Mouse (Mus musculus): ENCODE measurements around the gene Gm20388.
A peak's percentile ranks its signal among the peaks of the same experiment; 100 is the strongest.

The Gm20388 gene

GRCm38 (mm10) chr8:120084783-120085182 is 174.1 kb downstream of the Gm20388 start:
- no peak for DNase-seq (ENCODE audit: low read depth, low spot score)

- DNase-seq (ENCODE audit: low read depth, low spot score) = no peak
Measured at GRCm38 (mm10) chr8:120089511-120089910, 178.9 kb downstream of the Gm20388 start.

GRCm38 (mm10) chr8:120091032-120091431 is 180.4 kb downstream of the Gm20388 start:
- DNase-seq (ENCODE audit: low read depth, low spot score) = no peak

- DNase-seq (ENCODE audit: low read depth, low spot score) = no peak
Measured at GRCm38 (mm10) chr8:120093103-120093502, 182.5 kb downstream of the Gm20388 start.

GRCm38 (mm10) chr8:120094801-120095200 is 184.2 kb downstream of the Gm20388 start:
- no peak for DNase-seq (ENCODE audit: low read depth, low spot score)

GRCm38 (mm10) chr8:120096486-120096885 is 185.8 kb downstream of the Gm20388 start:
- no peak for DNase-seq (ENCODE audit: low read depth, low spot score)

GRCm38 (mm10) chr8:120100388-120101067 is 189.9 kb downstream of the Gm20388 start:
- no peak for DNase-seq (ENCODE audit: low read depth, low spot score)

GRCm38 (mm10) chr8:120101068-120101972 is 190.7 kb downstream of the Gm20388 start, which contains the start of gene Zdhhc7:
Zdhhc7 (minus strand) TSS chr8:120101482.
- peak; percentile 54 for DNase-seq (ENCODE audit: low read depth, low spot score)

GRCm38 (mm10) chr8:120103916-120104315 is 193.3 kb downstream of the Gm20388 start:
- DNase-seq (ENCODE audit: low read depth, low spot score) = no peak

- peak; percentile 74 for DNase-seq (ENCODE audit: low read depth, low spot score)
Measured at GRCm38 (mm10) chr8:120104721-120105272, 194.2 kb downstream of the Gm20388 start.

- DNase-seq (ENCODE audit: low read depth, low spot score) = no peak
Measured at GRCm38 (mm10) chr8:120109149-120109548, 198.5 kb downstream of the Gm20388 start.

GRCm38 (mm10) chr8:120110966-120111365 is 200.3 kb downstream of the Gm20388 start:
- DNase-seq (ENCODE audit: low read depth, low spot score) = no peak

- no peak for DNase-seq (ENCODE audit: low read depth, low spot score)
Measured at GRCm38 (mm10) chr8:120111382-120111781, 200.7 kb downstream of the Gm20388 start.

GRCm38 (mm10) chr8:120112535-120112934 is 201.9 kb downstream of the Gm20388 start:
- no peak for DNase-seq (ENCODE audit: low read depth, low spot score)

- no peak for DNase-seq (ENCODE audit: low read depth, low spot score)
Measured at GRCm38 (mm10) chr8:120113306-120113705, 202.7 kb downstream of the Gm20388 start.

- DNase-seq (ENCODE audit: low read depth, low spot score) = peak; percentile 100
Measured at GRCm38 (mm10) chr8:120113758-120114255, 203.2 kb downstream of the Gm20388 start, which contains the start of gene 6430548M08Rik. 6430548M08Rik (plus strand) TSS chr8:120114152.

- DNase-seq (ENCODE audit: low read depth, low spot score) = peak; percentile 52
Measured at GRCm38 (mm10) chr8:120114315-120114841, 203.7 kb downstream of the Gm20388 start.

- DNase-seq (ENCODE audit: low read depth, low spot score) = no peak
Measured at GRCm38 (mm10) chr8:120116600-120116999, 206.0 kb downstream of the Gm20388 start.

GRCm38 (mm10) chr8:120118162-120118561 is 207.5 kb downstream of the Gm20388 start:
- DNase-seq (ENCODE audit: low read depth, low spot score) = no peak

- no peak for DNase-seq (ENCODE audit: low read depth, low spot score)
Measured at GRCm38 (mm10) chr8:120118847-120119246, 208.2 kb downstream of the Gm20388 start.

GRCm38 (mm10) chr8:120119429-120119828 is 208.8 kb downstream of the Gm20388 start:
- DNase-seq (ENCODE audit: low read depth, low spot score) = no peak

GRCm38 (mm10) chr8:120119931-120120330 is 209.3 kb downstream of the Gm20388 start:
- no peak for DNase-seq (ENCODE audit: low read depth, low spot score)

Data from ES-CJ7 (cell line).